Mouse (Mus musculus) heart, adult 11 months (tissue): Measurements from ENCODE around the gene Tppp.
"Not testable (repeated sequence)": the region's sequence is repeated elsewhere in the genome, so short reads cannot be mapped to it uniquely, and the experiment has no call there.

Experiments used
- DNase-seq: peaks from one replicate; pipeline ENCODE4 v3.0.0; 2022

Gene Tppp

GRCm38 (mm10) chr13:74025151-74026081, 16.2 kb downstream of the Tppp start:
- DNase-seq = peak; percentile 94

GRCm38 (mm10) chr13:74026215-74026614, 17.0 kb downstream of the Tppp start:
- peak; percentile 95 for DNase-seq

GRCm38 (mm10) chr13:74028116-74028515, 18.9 kb downstream of the Tppp start:
- no peak for DNase-seq

GRCm38 (mm10) chr13:74029013-74029412, 19.8 kb downstream of the Tppp start:
- peak; percentile 95 for DNase-seq

GRCm38 (mm10) chr13:74030691-74031090, 21.5 kb downstream of the Tppp start:
- DNase-seq = no peak

GRCm38 (mm10) chr13:74031133-74031532, 21.9 kb downstream of the Tppp start:
- no peak for DNase-seq

- DNase-seq = no peak
Observed at GRCm38 (mm10) chr13:74034756-74035155, 25.5 kb downstream of the Tppp start.

GRCm38 (mm10) chr13:74035776-74036175, 26.6 kb downstream of the Tppp start:
- DNase-seq = no peak

GRCm38 (mm10) chr13:74039926-74040325, 30.7 kb downstream of the Tppp start:
- DNase-seq = no peak

GRCm38 (mm10) chr13:74056194-74056593, 47.0 kb downstream of the Tppp start:
- no peak for DNase-seq

GRCm38 (mm10) chr13:74058081-74058480, 48.9 kb downstream of the Tppp start:
- peak; percentile 76 for DNase-seq

GRCm38 (mm10) chr13:74061613-74062377, 52.6 kb downstream of the Tppp start, which contains the start of gene Cep72:
Cep72 (minus strand) TSS chr13:74062299.
- DNase-seq = peak; percentile 98

GRCm38 (mm10) chr13:74062378-74063128, 53.3 kb downstream of the Tppp start:
- peak; percentile 71 for DNase-seq

- DNase-seq = peak; percentile 84
Observed at GRCm38 (mm10) chr13:74063340-74064050, 54.3 kb downstream of the Tppp start.

GRCm38 (mm10) chr13:74066576-74066975, 57.4 kb downstream of the Tppp start:
- DNase-seq = peak; percentile 76

- DNase-seq = not testable (repeated sequence)
Observed at GRCm38 (mm10) chr13:74071244-74071643, 62.0 kb downstream of the Tppp start.

GRCm38 (mm10) chr13:74071714-74072113, 62.5 kb downstream of the Tppp start:
- no peak for DNase-seq

- peak; percentile 21 for DNase-seq
Observed at GRCm38 (mm10) chr13:74073369-74073768, 64.2 kb downstream of the Tppp start.
